Mouse (Mus musculus): ENCODE data around the gene Proca1.
A peak's percentile ranks its signal among the peaks of the same experiment; 100 is the strongest.

Proca1 gene

GRCm38 (mm10) chr11:78193113-78193512 is at the start of gene Proca1:
Gene Proca1, plus strand, starts transcription at chr11:78193392.
- DNase-seq (ENCODE audit: low spot score) = no peak

GRCm38 (mm10) chr11:78143520-78143919 is 49.7 kb upstream of the Proca1 start:
- no peak for DNase-seq (ENCODE audit: low spot score)

- no peak for DNase-seq (ENCODE audit: low spot score)
Observed at GRCm38 (mm10) chr11:78146168-78146567, 47.0 kb upstream of the Proca1 start.

GRCm38 (mm10) chr11:78146707-78147543 is 46.3 kb upstream of the Proca1 start:
- no peak for DNase-seq (ENCODE audit: low spot score)

- peak; percentile 64 for DNase-seq (ENCODE audit: low spot score)
Observed at GRCm38 (mm10) chr11:78151161-78151560, 42.0 kb upstream of the Proca1 start.

GRCm38 (mm10) chr11:78152299-78153231 is 40.6 kb upstream of the Proca1 start:
- DNase-seq (ENCODE audit: low spot score) = no peak

GRCm38 (mm10) chr11:78153778-78154177 is 39.4 kb upstream of the Proca1 start:
- no peak for DNase-seq (ENCODE audit: low spot score)

- no peak for DNase-seq (ENCODE audit: low spot score)
Observed at GRCm38 (mm10) chr11:78155674-78156073, 37.5 kb upstream of the Proca1 start.

- no peak for DNase-seq (ENCODE audit: low spot score)
Observed at GRCm38 (mm10) chr11:78156156-78156699, 37.0 kb upstream of the Proca1 start.

GRCm38 (mm10) chr11:78159096-78159495 is 34.1 kb upstream of the Proca1 start:
- DNase-seq (ENCODE audit: low spot score) = peak; percentile 89

GRCm38 (mm10) chr11:78159557-78159956 is 33.6 kb upstream of the Proca1 start:
- DNase-seq (ENCODE audit: low spot score) = no peak

GRCm38 (mm10) chr11:78160171-78160570 is 33.0 kb upstream of the Proca1 start:
- DNase-seq (ENCODE audit: low spot score) = no peak

- no peak for DNase-seq (ENCODE audit: low spot score)
Observed at GRCm38 (mm10) chr11:78160675-78161074, 32.5 kb upstream of the Proca1 start.

GRCm38 (mm10) chr11:78161169-78161568 is 32.0 kb upstream of the Proca1 start:
- DNase-seq (ENCODE audit: low spot score) = no peak

GRCm38 (mm10) chr11:78161968-78162367 is 31.2 kb upstream of the Proca1 start:
- DNase-seq (ENCODE audit: low spot score) = no peak

- DNase-seq (ENCODE audit: low spot score) = no peak
Observed at GRCm38 (mm10) chr11:78162504-78162903, 30.7 kb upstream of the Proca1 start.

GRCm38 (mm10) chr11:78163045-78163444 is 30.1 kb upstream of the Proca1 start:
- DNase-seq (ENCODE audit: low spot score) = no peak

- peak; percentile 87 for DNase-seq (ENCODE audit: low spot score)
Observed at GRCm38 (mm10) chr11:78163681-78164603, 29.2 kb upstream of the Proca1 start.

- no peak for DNase-seq (ENCODE audit: low spot score)
Observed at GRCm38 (mm10) chr11:78164604-78164923, 28.6 kb upstream of the Proca1 start.

- DNase-seq (ENCODE audit: low spot score) = peak; percentile 90
Observed at GRCm38 (mm10) chr11:78164924-78165760, 28.1 kb upstream of the Proca1 start, which contains the start of gene Traf4. Gene Traf4, minus strand, starts transcription at chr11:78165589.

- no peak for DNase-seq (ENCODE audit: low spot score)
Observed at GRCm38 (mm10) chr11:78165761-78166109, 27.5 kb upstream of the Proca1 start.
